Mouse (Mus musculus) forebrain, embryonic 10.5 days (tissue): ENCODE results near the gene Mxd3. TPM values are rescaled to one million over a fixed set of nuclear protein-coding genes. Genes with fewer than 3 reads are reported as not detected.

Experiments
- DNase-seq: peaks from one replicate; pipeline ENCODE4 v3.0.0-alpha.2; 2017; ENCODE audit warnings: low spot score; ENCODE audit errors: extremely low spot score
- H3K27ac ChIP-seq: fragments of 300-500 bp; sonication (generic); 2 replicates; pipeline ENCODE4 v1.5.1; 2016; ENCODE audit warnings: mild to moderate bottlenecking
- H3K27me3 ChIP-seq: fragments of 300-500 bp; sonication (generic); 2 replicates; pipeline ENCODE4 v1.6.1; 2016; ENCODE audit warnings: mild to moderate bottlenecking; ENCODE audit not compliant: poor library complexity, severe bottlenecking
- H3K36me3 ChIP-seq: fragments of 300-500 bp; sonication (generic); replicated peaks from 2 replicates; pipeline ENCODE4 v1.6.1; 2016; ENCODE audit warnings: mild to moderate bottlenecking, moderate library complexity
- H3K4me1 ChIP-seq: fragments of 300-500 bp; sonication (generic); 2 replicates; pipeline ENCODE4 v1.6.1; 2016
- H3K4me3 ChIP-seq: fragments of 300-500 bp; sonication (generic); 2 replicates; pipeline ENCODE4 v1.5.1; 2016; ENCODE audit warnings: mild to moderate bottlenecking, moderate library complexity
- H3K9me3 ChIP-seq: fragments of 300-500 bp; sonication (generic); 2 replicates; pipeline ENCODE4 v1.6.1; 2016; ENCODE audit warnings: mild to moderate bottlenecking, moderate library complexity
- WGBS: fragments of 180-500 bp; shearing (Covaris S2); methylation state at CpG from one replicate; pipeline ENCODE4 v1.1.7; 2016; 5-methylcytosine and 5-hydroxymethylcytosine counted together
- polyA plus RNA-seq: library from polyadenylated mRNA; unstranded; fragments of >200 nt; fragmentation: Nextera tagmentation; extraction: Ambion mirVana; gene quantifications from 2 replicates; pipeline ENCODE4 v1.2.1, GENCODE M21; 2016

Mxd3 gene
- polyA plus RNA-seq, 1 experiment from 2014 or later = 28.5 TPM

DNA sequence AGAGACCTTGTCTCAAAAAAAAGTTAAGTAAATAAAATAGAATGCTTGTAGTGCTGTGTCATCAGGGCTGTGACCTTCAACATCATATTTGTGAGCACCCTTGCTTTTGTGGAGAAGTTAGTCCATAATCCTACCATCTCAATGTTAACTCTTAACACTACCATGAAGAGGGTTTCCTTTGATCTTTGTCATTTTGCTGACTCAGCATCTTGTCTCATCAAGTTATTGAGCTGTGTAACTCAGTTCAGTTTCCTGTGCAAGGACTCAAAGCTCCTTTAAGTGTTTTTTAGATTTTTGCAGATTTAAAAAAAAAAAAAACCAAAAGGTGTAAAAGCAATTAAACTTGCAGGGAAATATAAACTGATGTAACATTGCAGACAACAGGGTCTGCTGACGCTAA is 32.9 kb downstream of the Mxd3 start:
- Histone ChIP-seq H3K4me1 (no peaks in the 10 kb centered on the region), H3K27me3 (no peaks in the 10 kb centered on the region), H3K4me3 (no peak overlapping the region), H3K9me3 (no peaks in the 10 kb centered on the region), H3K36me3 (peaks cover 99% of the 10 kb centered on the region), H3K27ac (no peak overlapping the region)
- 89% methylated on average over 1 of the region's 1 CpGs for WGBS
- no peak for DNase-seq

DNA sequence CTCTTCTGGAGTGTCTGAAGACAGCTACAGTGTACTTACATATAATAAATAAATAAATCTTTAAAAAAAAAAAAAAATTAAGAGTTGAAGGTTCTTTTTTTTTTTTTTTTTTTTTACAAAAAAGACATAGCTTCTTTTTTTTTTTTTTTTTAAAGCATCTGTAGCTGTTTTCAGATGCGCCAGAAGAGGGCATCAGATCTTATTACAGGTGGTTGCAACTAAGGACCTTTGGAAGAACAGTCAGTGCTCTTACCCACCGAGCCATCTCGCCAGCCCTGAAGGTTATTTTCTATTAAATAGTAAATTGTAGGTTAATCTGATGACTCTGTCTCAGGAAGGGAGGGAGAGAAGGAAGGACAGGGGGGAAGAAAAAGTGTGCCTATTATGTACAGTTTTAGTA is 40.8 kb downstream of the Mxd3 start:
- H3K36me3 ChIP-seq = peaks cover 95% of the 10 kb centered on the region

DNA sequence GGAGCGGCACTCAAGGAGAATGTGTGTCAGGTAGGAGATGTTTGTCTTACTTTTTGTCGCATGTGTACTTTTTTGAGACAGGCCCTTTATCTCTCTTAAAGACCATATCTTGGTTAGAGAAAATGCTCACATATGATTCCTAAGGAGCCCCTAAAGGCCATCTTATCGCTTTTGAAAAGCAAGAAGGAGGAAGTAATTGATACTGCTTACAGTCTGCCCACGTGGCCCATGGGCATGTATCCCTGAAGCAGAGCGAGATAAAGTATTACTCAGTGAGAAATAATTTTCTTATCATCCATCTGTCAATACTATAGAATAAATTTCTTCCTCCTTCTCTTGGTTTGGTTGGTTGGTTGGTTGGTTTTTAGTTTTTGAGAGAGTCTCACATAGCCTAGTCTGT is 52.0 kb downstream of the Mxd3 start:
- Histone ChIP-seq H3K27me3 (no peaks in the 10 kb centered on the region), H3K9me3 (no peaks in the 10 kb centered on the region), H3K36me3 (peaks cover 92% of the 10 kb centered on the region), H3K27ac (no peak overlapping the region), H3K4me3 (no peak overlapping the region), H3K4me1 (no peaks in the 10 kb centered on the region)
- no peak for DNase-seq
- 93% methylated on average over 5 of the region's 5 CpGs for WGBS

More for the DNA sequence above, 40.8 kb downstream of the Mxd3 start:
- no peaks in the 10 kb centered on the region for H3K27me3 ChIP-seq
- DNase-seq = no peak
- no peak overlapping the region for H3K27ac ChIP-seq
- H3K9me3 ChIP-seq = no peaks in the 10 kb centered on the region
- H3K4me3 ChIP-seq = no peak overlapping the region
- 90% methylated on average over 3 of the region's 3 CpGs for WGBS
- H3K4me1 ChIP-seq = no peaks in the 10 kb centered on the region

DNA sequence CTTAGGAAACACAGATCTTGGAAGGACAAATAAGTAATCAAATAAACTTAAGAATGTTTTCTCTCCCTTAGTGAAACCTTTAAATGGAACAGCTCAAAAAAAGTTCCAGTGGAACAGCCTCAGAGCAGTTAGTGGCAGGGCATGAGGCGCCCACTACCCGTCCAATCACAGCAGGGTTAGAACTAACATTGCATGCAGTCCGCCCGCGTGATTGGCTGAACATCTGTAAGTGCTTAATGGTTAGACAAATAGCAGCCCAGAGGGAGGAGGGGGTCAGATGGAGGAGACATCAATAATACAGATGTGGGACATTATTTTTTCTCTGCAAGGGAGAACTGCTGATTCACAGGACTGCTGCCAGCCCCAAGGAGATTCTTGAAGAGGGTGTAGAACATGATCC is 52.4 kb downstream of the Mxd3 start:
- DNase-seq = no peak
- H3K36me3 ChIP-seq = peaks cover 92% of the 10 kb centered on the region
- H3K27ac ChIP-seq = no peak overlapping the region
- no peak overlapping the region for H3K4me3 ChIP-seq
- 88% methylated on average over 5 of the region's 5 CpGs for WGBS
- H3K4me1 ChIP-seq = no peaks in the 10 kb centered on the region
- no peaks in the 10 kb centered on the region for H3K9me3 ChIP-seq
- H3K27me3 ChIP-seq = no peaks in the 10 kb centered on the region

Other genes with a start within 250 kb of the Mxd3 start
- 23.4 and 23.5 TPM in 2 replicates for gene Uimc1, start 229.5 kb downstream of the Mxd3 start, polyA plus RNA-seq
- 24.5 and 25.1 TPM in 2 replicates for gene Zfp346, start 224.5 kb downstream of the Mxd3 start, polyA plus RNA-seq
- gene Gm17617, start 196.3 kb downstream of the Mxd3 start, polyA plus RNA-seq = not detected in 2 replicates
- gene Fgfr4, start 177.2 kb downstream of the Mxd3 start, polyA plus RNA-seq = 0.16 and 0.30 TPM in 2 replicates
- gene Nsd1, start 120.0 kb downstream of the Mxd3 start, polyA plus RNA-seq = 66.8 and 70.1 TPM in 2 replicates
- gene Prelid1, start 9.3 kb downstream of the Mxd3 start, polyA plus RNA-seq = 502 and 512 TPM in 2 replicates
- 67.1 and 76.5 TPM in 2 replicates for gene Rab24, start 7.9 kb downstream of the Mxd3 start, polyA plus RNA-seq
- gene Lman2, start 33.0 kb upstream of the Mxd3 start, polyA plus RNA-seq = 97.8 and 100 TPM in 2 replicates
- gene Rgs14, start 39.9 kb upstream of the Mxd3 start, polyA plus RNA-seq = 0.34 and 0.58 TPM in 2 replicates
- gene Slc34a1, start 68.4 kb upstream of the Mxd3 start, polyA plus RNA-seq = not detected in 2 replicates
- not detected in 2 replicates for gene Pfn3, start 85.4 kb upstream of the Mxd3 start, polyA plus RNA-seq
- not detected in 2 replicates for gene F12, start 97.0 kb upstream of the Mxd3 start, polyA plus RNA-seq
- 44.8 and 51.1 TPM in 2 replicates for gene Grk6, start 115.2 kb upstream of the Mxd3 start, polyA plus RNA-seq
- gene Prr7, start 134.4 kb upstream of the Mxd3 start, polyA plus RNA-seq = 0.75 and 0.88 TPM in 2 replicates
- gene Dbn1, start 158.3 kb upstream of the Mxd3 start, polyA plus RNA-seq = 346 and 355 TPM in 2 replicates
- gene Pdlim7, start 183.9 kb upstream of the Mxd3 start, polyA plus RNA-seq = 200 and 209 TPM in 2 replicates
- gene Dok3, start 199.5 kb upstream of the Mxd3 start, polyA plus RNA-seq = 3.3 and 4.2 TPM in 2 replicates
- gene Ddx41, start 206.8 kb upstream of the Mxd3 start, polyA plus RNA-seq = 96.5 and 98.2 TPM in 2 replicates
- 55.6 and 57.8 TPM in 2 replicates for gene Fam193b, start 241.3 kb upstream of the Mxd3 start, polyA plus RNA-seq
- gene Tmed9, start 243.9 kb upstream of the Mxd3 start, polyA plus RNA-seq = 129 and 141 TPM in 2 replicates